Comparison of ENCODE assay signal across 21 mouse cellular contexts in genomic region chr13:78795228-78795627, GRCm38 (mm10).
DNase-seq lines count a peak whose midpoint lies in the region; ATAC-seq lines count a peak whose summit lies in the region.
"Had no signal": no experiment of that assay in that cellular context is flagged by ENCODE, and none has a peak within 500 bp of the region (broad histone marks: within the 10 kb centered on the region; RNA-seq: fewer than 3 reads in every experiment).

No protein-coding gene starts in this region.

- no peak for DNase-seq in kidney, postnatal 25 days
- peak; percentile 17 for DNase-seq in midbrain, embryonic 10.5 days (ENCODE audit: low spot score)
- peak; percentile 50 for DNase-seq in embryo, embryonic 11 days
- DNase-seq in yolk sac, embryonic 10.5 days (ENCODE audit: low spot score) = peak; percentile 41
- no peak for DNase-seq in frontal cortex, adult 2 months (ENCODE audit: extremely low spot score in 1 of 2, low spot score in 1 of 2)
- DNase-seq: adrenal gland, postnatal 14 days; cerebellum, adult 18-20 months; cerebellum, adult 9-11 months; cerebellum, postnatal 36 days; forebrain, postnatal 0 days; gastrocnemius, postnatal 36 days; heart, adult 11 months; heart, postnatal 10 days; heart, postnatal 4 days had no signal

- H3K27me3 ChIP-seq in kidney, embryonic 15.5 days = no peaks in the 10 kb centered on the region
- no peaks in the 10 kb centered on the region for H3K27me3 ChIP-seq in midbrain, embryonic 10.5 days (ENCODE audit: low read depth, poor library complexity, severe bottlenecking)
- H3K27me3 ChIP-seq in midbrain, embryonic 16.5 days (ENCODE audit: control insufficient read depth, insufficient read depth, low read depth, low read length) = no peaks in the 10 kb centered on the region
- H3K27me3 ChIP-seq: CH12.LX; forebrain, embryonic 13.5 days; hindbrain, embryonic 13.5 days; Patski had no signal

- H3K27ac ChIP-seq in kidney, embryonic 15.5 days = no peak overlapping the region
- no peak overlapping the region for H3K27ac ChIP-seq in midbrain, embryonic 10.5 days (replicated peaks)
- no peak overlapping the region for H3K27ac ChIP-seq in midbrain, embryonic 16.5 days (ENCODE audit: low read length)
- H3K27ac ChIP-seq: forebrain, embryonic 13.5 days; hindbrain, embryonic 13.5 days had no signal

- H3K36me3 ChIP-seq in kidney, embryonic 15.5 days = no peaks in the 10 kb centered on the region
- no peaks in the 10 kb centered on the region for H3K36me3 ChIP-seq in midbrain, embryonic 10.5 days
- no peaks in the 10 kb centered on the region for H3K36me3 ChIP-seq in midbrain, embryonic 16.5 days (ENCODE audit: control insufficient read depth, insufficient read depth, low read length)
- H3K36me3 ChIP-seq: hindbrain, embryonic 13.5 days had no signal

- no peak overlapping the region for H3K4me3 ChIP-seq in kidney, embryonic 15.5 days (replicated peaks)
- H3K4me3 ChIP-seq in midbrain, embryonic 10.5 days = no peak overlapping the region
- H3K4me3 ChIP-seq in midbrain, embryonic 16.5 days (ENCODE audit: low read depth, low read length) = no peak overlapping the region
- H3K4me3 ChIP-seq: forebrain, embryonic 13.5 days; hindbrain, embryonic 13.5 days had no signal

- no peaks in the 10 kb centered on the region for H3K9me3 ChIP-seq in kidney, embryonic 15.5 days (replicated peaks)
- H3K9me3 ChIP-seq in midbrain, embryonic 10.5 days (replicated peaks) = no peaks in the 10 kb centered on the region
- H3K9me3 ChIP-seq in midbrain, embryonic 16.5 days (replicated peaks; ENCODE audit: control insufficient read depth, low read length, poor library complexity, severe bottlenecking) = no peaks in the 10 kb centered on the region
- H3K9me3 ChIP-seq: forebrain, embryonic 13.5 days; hindbrain, embryonic 13.5 days had no signal

- H3K4me2 ChIP-seq in kidney, embryonic 15.5 days = no peak overlapping the region
- no peak overlapping the region for H3K4me2 ChIP-seq in midbrain, embryonic 16.5 days (ENCODE audit: low read length)
- H3K4me2 ChIP-seq: forebrain, embryonic 13.5 days; hindbrain, embryonic 13.5 days had no signal

- no peak overlapping the region for H3K9ac ChIP-seq in kidney, embryonic 15.5 days
- no peak overlapping the region for H3K9ac ChIP-seq in midbrain, embryonic 16.5 days (ENCODE audit: low read depth, low read length)
- H3K9ac ChIP-seq: forebrain, embryonic 13.5 days; forebrain, postnatal 0 days; hindbrain, embryonic 13.5 days had no signal

- ATAC-seq in kidney, embryonic 15.5 days (replicated peaks; ENCODE audit: low FRiP score) = peak; percentile 96
- ATAC-seq in midbrain, embryonic 16.5 days = no peak
- ATAC-seq: activated CD4-positive, CD25-positive, alpha-beta regulatory T cell, adult 4 months; forebrain, embryonic 13.5 days; forebrain, postnatal 0 days; Patski had no signal

- no peaks in the 10 kb centered on the region for H3K4me1 ChIP-seq in kidney, embryonic 15.5 days
- no peaks in the 10 kb centered on the region for H3K4me1 ChIP-seq in midbrain, embryonic 10.5 days
- H3K4me1 ChIP-seq in midbrain, embryonic 16.5 days (ENCODE audit: control insufficient read depth, insufficient read depth, low read length) = no peaks in the 10 kb centered on the region
- H3K4me1 ChIP-seq: forebrain, embryonic 13.5 days; hindbrain, embryonic 13.5 days had no signal

Comparison
In these comparisons a context has a peak if more than half of its experiments do, and no peak if none do; other contexts are left out.
1. DNase-seq: peak in midbrain, embryonic 10.5 days (single experiment), embryo, embryonic 11 days (single experiment) and yolk sac, embryonic 10.5 days (single experiment); none in kidney, postnatal 25 days (0 of 2) and frontal cortex, adult 2 months (0 of 2).